Mouse (Mus musculus): ENCODE results near the gene Tomm70a. TPM values are rescaled to one million over a fixed set of nuclear protein-coding genes. Genes with fewer than 3 reads are reported as not detected.

Gene Tomm70a
- total RNA-seq, 1 experiment from 2014 or later, result 36.8 TPM

- ATAC-seq (ENCODE audit: extremely low read depth, insufficient number of reproducible peaks, low FRiP score, poor library complexity, severe bottlenecking), result no peak
Measured at GRCm38 (mm10) chr16:57177664-57178063, 56.2 kb downstream of the Tomm70a start.

GRCm38 (mm10) chr16:57181180-57181579 is 59.7 kb downstream of the Tomm70a start:
- no peak for ATAC-seq (ENCODE audit: extremely low read depth, insufficient number of reproducible peaks, low FRiP score, poor library complexity, severe bottlenecking)

- no peak for ATAC-seq (ENCODE audit: extremely low read depth, insufficient number of reproducible peaks, low FRiP score, poor library complexity, severe bottlenecking)
Measured at GRCm38 (mm10) chr16:57182037-57182436, 60.5 kb downstream of the Tomm70a start.

GRCm38 (mm10) chr16:57186618-57187017 is 65.1 kb downstream of the Tomm70a start:
- no peak for ATAC-seq (ENCODE audit: extremely low read depth, insufficient number of reproducible peaks, low FRiP score, poor library complexity, severe bottlenecking)

GRCm38 (mm10) chr16:57189493-57189892 is 68.0 kb downstream of the Tomm70a start:
- peak; percentile 98 for ATAC-seq (ENCODE audit: extremely low read depth, insufficient number of reproducible peaks, low FRiP score, poor library complexity, severe bottlenecking)

GRCm38 (mm10) chr16:57190390-57190789 is 68.9 kb downstream of the Tomm70a start:
- ATAC-seq (ENCODE audit: extremely low read depth, insufficient number of reproducible peaks, low FRiP score, poor library complexity, severe bottlenecking), result no peak

- ATAC-seq (ENCODE audit: extremely low read depth, insufficient number of reproducible peaks, low FRiP score, poor library complexity, severe bottlenecking), result no peak
Measured at GRCm38 (mm10) chr16:57191214-57191613, 69.7 kb downstream of the Tomm70a start.

- ATAC-seq (ENCODE audit: extremely low read depth, insufficient number of reproducible peaks, low FRiP score, poor library complexity, severe bottlenecking), result peak; percentile 30
Measured at GRCm38 (mm10) chr16:57196590-57196989, 75.1 kb downstream of the Tomm70a start.

- ATAC-seq (ENCODE audit: extremely low read depth, insufficient number of reproducible peaks, low FRiP score, poor library complexity, severe bottlenecking), result no peak
Measured at GRCm38 (mm10) chr16:57197281-57197680, 75.8 kb downstream of the Tomm70a start.

Other genes starting within 250 kb of the Tomm70a start
- gene Tmem45a, start 235.5 kb upstream of the Tomm70a start, total RNA-seq (2017), result not detected in 2 replicates
- gene Lnp1, start 193.6 kb upstream of the Tomm70a start, total RNA-seq (2017), result not detected in 2 replicates
- gene Tmem45a2, start 50.3 kb upstream of the Tomm70a start, total RNA-seq (2017), result not detected in 2 replicates
- 11.8 and 17.1 TPM in 2 replicates for gene Nit2, start 45.6 kb downstream of the Tomm70a start, total RNA-seq (2017)
- gene Tbc1d23, start 109.8 kb downstream of the Tomm70a start, total RNA-seq (2017), result 153 and 199 TPM in 2 replicates
- 0.37 TPM in 1 of 2 replicates, not detected in the other for gene Tmem30c, start 171.2 kb downstream of the Tomm70a start, total RNA-seq (2017)
- gene Filip1l, start 231.4 kb downstream of the Tomm70a start, total RNA-seq (2017), result 192 and 206 TPM in 2 replicates

Data from neutrophil, adult 5-6 weeks (primary cell).